Mouse (Mus musculus): ENCODE results near the gene Ptrh1. TPM values are rescaled to one million over a fixed set of nuclear protein-coding genes. Genes with fewer than 3 reads are reported as not detected.

Gene Ptrh1
- polyA plus RNA-seq, 1 experiment from 2014 or later, result 4.9 TPM

GRCm38 (mm10) chr2:32736306-32736829, 39.2 kb upstream of the Ptrh1 start:
- no peak overlapping the region for H3K27ac ChIP-seq (ENCODE audit: low read length)
- no peak overlapping the region for H3K9ac ChIP-seq (ENCODE audit: low read depth, low read length)
- no peak overlapping the region for H3K4me2 ChIP-seq (ENCODE audit: low read length)
- no peak overlapping the region for H3K4me3 ChIP-seq (ENCODE audit: low read depth, low read length)
- ATAC-seq, result no peak
- peaks cover 3% of the 10 kb centered on the region; the same call in 1 of the 2 replicates for H3K4me1 ChIP-seq (ENCODE audit: control insufficient read depth, insufficient read depth, low read length)
- H3K9me3 ChIP-seq (replicated peaks; ENCODE audit: control insufficient read depth, low read length, poor library complexity, severe bottlenecking), result no peaks in the 10 kb centered on the region
- H3K36me3 ChIP-seq (ENCODE audit: control insufficient read depth, insufficient read depth, low read length), result no peaks in the 10 kb centered on the region
- H3K27me3 ChIP-seq (ENCODE audit: control insufficient read depth, insufficient read depth, low read depth, low read length), result no peaks in the 10 kb centered on the region
- WGBS, result 39% methylated on average over 3 of the region's 3 CpGs

- no peak for ATAC-seq
Measured at GRCm38 (mm10) chr2:32737008-32737407, 38.6 kb upstream of the Ptrh1 start.

GRCm38 (mm10) chr2:32739311-32739710, 36.3 kb upstream of the Ptrh1 start:
- no peaks in the 10 kb centered on the region for H3K9me3 ChIP-seq (replicated peaks; ENCODE audit: control insufficient read depth, low read length, poor library complexity, severe bottlenecking)
- no peak overlapping the region for H3K4me2 ChIP-seq (ENCODE audit: low read length)
- 72% methylated on average over 4 of the region's 4 CpGs for WGBS
- H3K4me1 ChIP-seq (ENCODE audit: control insufficient read depth, insufficient read depth, low read length), result peaks cover 14% of the 10 kb centered on the region
- no peaks in the 10 kb centered on the region for H3K27me3 ChIP-seq (ENCODE audit: control insufficient read depth, insufficient read depth, low read depth, low read length)
- no peak overlapping the region for H3K4me3 ChIP-seq (ENCODE audit: low read depth, low read length)
- H3K36me3 ChIP-seq (ENCODE audit: control insufficient read depth, insufficient read depth, low read length), result no peaks in the 10 kb centered on the region
- H3K9ac ChIP-seq (ENCODE audit: low read depth, low read length), result no peak overlapping the region
- H3K27ac ChIP-seq (ENCODE audit: low read length), result no peak overlapping the region
- no peak for ATAC-seq

More at GRCm38 (mm10) chr2:32737008-32737407, 38.6 kb upstream of the Ptrh1 start:
- Histone ChIP-seq H3K4me1 (ENCODE audit: control insufficient read depth, insufficient read depth, low read length) (peaks cover 3% of the 10 kb centered on the region; the same call in 1 of the 2 replicates), H3K27ac (ENCODE audit: low read length) (no peak overlapping the region), H3K9ac (ENCODE audit: low read depth, low read length) (no peak overlapping the region), H3K9me3 (replicated peaks; ENCODE audit: control insufficient read depth, low read length, poor library complexity, severe bottlenecking) (no peaks in the 10 kb centered on the region), H3K36me3 (ENCODE audit: control insufficient read depth, insufficient read depth, low read length) (no peaks in the 10 kb centered on the region), H3K4me2 (ENCODE audit: low read length) (no peak overlapping the region), H3K4me3 (ENCODE audit: low read depth, low read length) (no peak overlapping the region), H3K27me3 (ENCODE audit: control insufficient read depth, insufficient read depth, low read depth, low read length) (no peaks in the 10 kb centered on the region)
- WGBS, result 45% methylated on average over 6 of the region's 6 CpGs

GRCm38 (mm10) chr2:32740916-32741272, 34.7 kb upstream of the Ptrh1 start, which contains the start of gene 6330409D20Rik:
Gene 6330409D20Rik, minus strand, starts transcription at chr2:32741016.
- ATAC-seq, result 0 out of 2 replicates have a peak, but pooled peaks have one; percentile 0
- Histone ChIP-seq H3K4me2 (ENCODE audit: low read length) (peak within 1 kb of the TSS; percentile 72), H3K4me1 (ENCODE audit: control insufficient read depth, insufficient read depth, low read length) (peaks cover 14% of the 10 kb centered on the region), H3K9ac (ENCODE audit: low read depth, low read length) (peak within 1 kb of the TSS; percentile 98), H3K4me3 (ENCODE audit: low read depth, low read length) (peak within 1 kb of the TSS; percentile 85), H3K36me3 (ENCODE audit: control insufficient read depth, insufficient read depth, low read length) (peaks cover 10% of the 10 kb centered on the region; the same call in 1 of the 2 replicates), H3K27ac (ENCODE audit: low read length) (peak within 1 kb of the TSS; percentile 88), H3K9me3 (replicated peaks; ENCODE audit: control insufficient read depth, low read length, poor library complexity, severe bottlenecking) (no peaks in the 10 kb centered on the region), H3K27me3 (ENCODE audit: control insufficient read depth, insufficient read depth, low read depth, low read length) (no peaks in the 10 kb centered on the region)
- 7% methylated on average over 11 of the region's 11 CpGs for WGBS

- Histone ChIP-seq H3K4me2 (ENCODE audit: low read length) (peak overlapping the region; percentile 72), H3K27me3 (ENCODE audit: control insufficient read depth, insufficient read depth, low read depth, low read length) (no peaks in the 10 kb centered on the region), H3K4me1 (ENCODE audit: control insufficient read depth, insufficient read depth, low read length) (peaks cover 14% of the 10 kb centered on the region), H3K4me3 (ENCODE audit: low read depth, low read length) (peak overlapping the region; percentile 85), H3K9ac (ENCODE audit: low read depth, low read length) (peak overlapping the region; percentile 98), H3K36me3 (ENCODE audit: control insufficient read depth, insufficient read depth, low read length) (peaks cover 15% of the 10 kb centered on the region), H3K27ac (ENCODE audit: low read length) (peak overlapping the region; percentile 88), H3K9me3 (replicated peaks; ENCODE audit: control insufficient read depth, low read length, poor library complexity, severe bottlenecking) (no peaks in the 10 kb centered on the region)
- 2% methylated on average over 51 of the region's 58 CpGs for WGBS
- peak; percentile 59 for ATAC-seq
Measured at GRCm38 (mm10) chr2:32741273-32742172, 34.1 kb upstream of the Ptrh1 start.

- H3K27ac ChIP-seq (ENCODE audit: low read length), result peak overlapping the region; percentile 88
- 3% methylated on average over 18 of the region's 18 CpGs for WGBS
- H3K4me2 ChIP-seq (ENCODE audit: low read length), result peak overlapping the region; percentile 72
- no peaks in the 10 kb centered on the region for H3K9me3 ChIP-seq (replicated peaks; ENCODE audit: control insufficient read depth, low read length, poor library complexity, severe bottlenecking)
- peaks cover 20% of the 10 kb centered on the region for H3K36me3 ChIP-seq (ENCODE audit: control insufficient read depth, insufficient read depth, low read length)
- peak; percentile 92 for ATAC-seq
- peaks cover 14% of the 10 kb centered on the region for H3K4me1 ChIP-seq (ENCODE audit: control insufficient read depth, insufficient read depth, low read length)
- peak overlapping the region; percentile 98 for H3K9ac ChIP-seq (ENCODE audit: low read depth, low read length)
- peak overlapping the region; percentile 85 for H3K4me3 ChIP-seq (ENCODE audit: low read depth, low read length)
- H3K27me3 ChIP-seq (ENCODE audit: control insufficient read depth, insufficient read depth, low read depth, low read length), result no peaks in the 10 kb centered on the region
Measured at GRCm38 (mm10) chr2:32742173-32742531, 33.4 kb upstream of the Ptrh1 start.

- Histone ChIP-seq H3K4me1 (ENCODE audit: control insufficient read depth, insufficient read depth, low read length) (peaks cover 14% of the 10 kb centered on the region), H3K27me3 (ENCODE audit: control insufficient read depth, insufficient read depth, low read depth, low read length) (no peaks in the 10 kb centered on the region), H3K9ac (ENCODE audit: low read depth, low read length) (no peak overlapping the region; the same call in 1 of the 2 replicates), H3K27ac (ENCODE audit: low read length) (no peak overlapping the region), H3K9me3 (replicated peaks; ENCODE audit: control insufficient read depth, low read length, poor library complexity, severe bottlenecking) (no peaks in the 10 kb centered on the region), H3K36me3 (ENCODE audit: control insufficient read depth, insufficient read depth, low read length) (peaks cover 29% of the 10 kb centered on the region), H3K4me3 (ENCODE audit: low read depth, low read length) (no peak overlapping the region), H3K4me2 (ENCODE audit: low read length) (no peak overlapping the region)
- ATAC-seq, result no peak
- WGBS, result 74% methylated on average over 15 of the region's 15 CpGs
Measured at GRCm38 (mm10) chr2:32744272-32744982, 31.2 kb upstream of the Ptrh1 start.

GRCm38 (mm10) chr2:32749082-32749481, 26.5 kb upstream of the Ptrh1 start:
- Histone ChIP-seq H3K36me3 (ENCODE audit: control insufficient read depth, insufficient read depth, low read length) (peaks cover 51% of the 10 kb centered on the region), H3K9me3 (replicated peaks; ENCODE audit: control insufficient read depth, low read length, poor library complexity, severe bottlenecking) (no peaks in the 10 kb centered on the region), H3K4me2 (ENCODE audit: low read length) (no peak overlapping the region), H3K4me3 (ENCODE audit: low read depth, low read length) (no peak overlapping the region), H3K4me1 (ENCODE audit: control insufficient read depth, insufficient read depth, low read length) (peaks cover 10% of the 10 kb centered on the region), H3K27me3 (ENCODE audit: control insufficient read depth, insufficient read depth, low read depth, low read length) (no peaks in the 10 kb centered on the region), H3K27ac (ENCODE audit: low read length) (no peak overlapping the region), H3K9ac (ENCODE audit: low read depth, low read length) (no peak overlapping the region)
- no peak for ATAC-seq
- 91% methylated on average over 16 of the region's 16 CpGs for WGBS
